Mouse (Mus musculus) testis, adult 2 months (tissue): ENCODE data around the gene St6galnac3.

Experiments
- CTCF ChIP-seq: fragments of 200-500 bp; IDR thresholded peaks from 2 replicates; pipeline ENCODE4 v1.5.1; 2012; ENCODE audit warnings: low read depth, mild to moderate bottlenecking, inconsistent platforms, low read length, moderate library complexity; ENCODE audit not compliant: control insufficient read depth, insufficient read depth, insufficient replicate concordance
- POLR2A ChIP-seq: fragments of 200-500 bp; IDR thresholded peaks from 2 replicates; pipeline ENCODE4 v1.6.1; 2012; ENCODE audit warnings: low read depth, mild to moderate bottlenecking, inconsistent platforms, low read length, moderate library complexity; ENCODE audit not compliant: control insufficient read depth

DNA sequence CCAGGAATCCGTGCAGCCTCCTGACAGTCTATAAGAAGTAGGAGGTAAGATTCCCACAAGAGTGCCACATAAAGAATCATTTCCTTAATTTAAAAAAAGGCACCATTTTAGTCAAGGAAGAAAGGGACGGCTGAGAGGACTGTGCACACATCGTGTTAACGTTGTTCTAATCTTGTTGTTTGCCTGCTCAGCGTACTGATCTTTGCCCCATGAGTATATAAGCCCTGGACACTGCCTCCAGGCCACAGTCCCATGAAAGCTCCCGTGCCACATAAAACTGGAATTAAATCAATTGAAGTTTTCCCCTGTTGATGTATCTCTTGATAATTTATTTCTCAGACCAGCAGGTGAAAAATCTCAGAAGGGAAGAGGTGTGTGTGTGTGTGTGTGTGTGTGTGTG is 195.8 kb downstream of the St6galnac3 start:
- TF ChIP-seq CTCF (no peak), POLR2A (no peak)
